Mouse (Mus musculus): Measurements from ENCODE around the gene Prmt1.
A peak's percentile ranks its signal among the peaks of the same experiment; 100 is the strongest.

Gene Prmt1

GRCm38 (mm10) chr7:44981539-44981938, 4.8 kb downstream of the Prmt1 start:
- no peak for DNase-seq (ENCODE audit: low spot score in 2 of 2)

DNA sequence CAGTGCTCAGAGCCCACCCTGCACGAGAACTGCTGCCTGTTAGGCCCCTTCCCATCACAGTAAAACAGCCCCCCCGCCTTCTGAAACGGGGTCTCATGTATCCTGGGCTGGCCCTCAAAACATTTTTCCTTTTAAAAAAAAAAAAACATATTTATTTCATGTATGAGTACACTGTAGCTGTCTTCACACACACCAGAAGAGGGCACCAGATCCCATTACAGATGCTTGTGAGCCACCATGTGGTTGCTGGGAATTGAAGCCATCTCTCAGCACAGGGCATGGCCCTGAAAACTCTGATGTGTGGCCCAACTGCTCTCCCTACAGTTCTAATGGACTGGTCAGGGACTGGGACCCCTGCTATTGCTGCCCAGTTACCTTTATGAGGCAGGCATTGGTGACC, 8.1 kb downstream of the Prmt1 start:
- DNase-seq (ENCODE audit: low spot score in 2 of 2): no peak

DNA sequence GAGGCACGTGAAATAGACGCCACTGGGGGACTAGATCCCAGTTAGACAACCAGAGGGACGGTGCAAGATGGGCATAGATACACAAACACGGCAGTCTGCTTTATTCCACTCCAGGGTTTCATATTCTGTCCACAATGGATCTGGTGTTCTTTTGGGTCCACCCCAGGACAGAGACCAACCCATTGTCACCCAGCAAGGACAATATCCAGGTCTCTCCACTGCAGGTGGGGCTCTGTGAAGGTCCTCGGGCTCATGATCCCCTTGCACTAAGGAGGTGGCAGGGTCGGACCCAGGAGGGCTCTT, 11.3 kb downstream of the Prmt1 start:
- no peak for DNase-seq (ENCODE audit: low spot score in 2 of 2)

DNA sequence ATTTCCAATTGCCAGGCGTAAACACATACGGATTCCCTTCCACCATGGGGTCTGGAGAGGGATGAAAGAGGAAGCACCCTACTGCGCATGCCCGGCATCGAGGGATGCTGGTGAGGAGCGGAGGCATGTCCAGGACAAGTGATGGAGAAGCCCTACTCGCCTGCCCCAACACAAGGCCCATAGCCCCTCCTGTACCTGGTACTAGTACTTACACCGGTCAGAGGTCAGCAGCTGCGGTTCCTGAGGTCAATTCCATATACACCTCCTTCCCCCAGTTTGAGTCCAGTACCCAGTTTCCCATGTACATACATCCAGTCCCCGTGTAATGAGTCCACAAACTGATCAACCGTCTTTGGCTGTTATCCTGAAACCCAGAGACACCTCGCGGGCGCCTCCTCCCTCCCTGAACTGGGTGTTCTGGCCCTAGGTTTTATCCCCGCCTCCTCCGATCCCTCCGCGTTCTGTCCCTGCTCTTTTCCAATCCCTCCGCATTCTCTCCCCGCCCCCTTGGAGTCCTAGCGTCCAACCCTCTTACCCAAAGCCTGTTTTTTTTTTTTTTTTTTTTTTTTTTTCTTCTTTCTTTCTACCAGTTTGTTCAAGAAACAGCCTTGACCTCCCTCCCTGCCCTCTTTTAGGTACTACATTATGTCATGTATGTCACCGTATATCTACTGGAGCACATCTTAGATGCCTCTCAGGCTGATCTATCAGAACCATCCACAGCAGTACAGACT, 11.8 kb downstream of the Prmt1 start, which contains the start of gene Cpt1c:
Gene Cpt1c, minus strand, starts transcription at position 469 of the 734 bp plus-strand sequence.
- peak; percentile 84 to 88 for DNase-seq (ENCODE audit: low spot score in 2 of 2)

- no peak for DNase-seq (ENCODE audit: low spot score in 2 of 2)
Measured at GRCm38 (mm10) chr7:44973415-44974130, 12.8 kb downstream of the Prmt1 start.

DNA sequence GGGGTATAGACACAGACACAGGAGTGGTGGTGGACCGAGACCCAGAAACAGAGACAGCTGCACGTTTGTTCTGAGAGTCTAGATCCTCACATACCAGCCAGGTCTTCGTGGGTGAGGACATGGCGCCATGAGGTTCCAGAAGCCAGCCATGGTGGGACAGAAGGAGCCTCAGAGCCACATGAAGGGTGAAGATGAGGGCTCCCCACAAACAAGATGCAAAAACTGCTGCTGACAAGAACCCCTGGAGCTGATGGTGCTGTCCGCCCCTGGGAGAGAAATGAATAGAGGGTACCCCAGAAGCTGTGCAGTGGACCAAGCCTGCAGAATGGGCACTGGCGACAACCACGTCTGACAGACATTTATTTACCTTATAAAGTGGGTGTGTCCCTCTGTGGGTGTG, 15.2 kb downstream of the Prmt1 start:
- no peak for DNase-seq (ENCODE audit: low spot score in 2 of 2)

GRCm38 (mm10) chr7:44970231-44970691, 16.1 kb downstream of the Prmt1 start:
- peak; percentile 83 to 84 for DNase-seq (ENCODE audit: low spot score in 2 of 2)

GRCm38 (mm10) chr7:44966638-44967037, 19.7 kb downstream of the Prmt1 start:
- DNase-seq (ENCODE audit: low spot score in 2 of 2): no peak

DNA sequence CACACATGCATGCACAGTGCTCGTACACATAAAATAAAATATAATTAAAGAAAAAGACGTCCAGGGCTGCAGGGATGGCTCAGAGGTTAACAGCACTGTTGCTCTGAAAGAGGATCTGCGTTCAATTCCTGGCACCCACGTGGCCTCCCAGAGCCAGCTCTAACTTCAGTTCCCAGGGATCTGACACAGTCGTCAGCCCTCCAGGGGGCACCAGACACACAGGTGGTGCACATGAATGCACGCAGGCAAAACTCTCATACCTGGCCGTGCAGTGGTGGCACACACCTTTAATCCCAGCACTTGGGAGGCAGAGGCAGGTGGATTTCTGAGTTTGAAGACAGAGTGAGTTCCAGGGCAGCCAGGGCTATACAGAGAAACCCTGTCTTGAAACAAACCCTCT, 20.4 kb downstream of the Prmt1 start:
- DNase-seq (ENCODE audit: low spot score in 2 of 2): no peak

DNA sequence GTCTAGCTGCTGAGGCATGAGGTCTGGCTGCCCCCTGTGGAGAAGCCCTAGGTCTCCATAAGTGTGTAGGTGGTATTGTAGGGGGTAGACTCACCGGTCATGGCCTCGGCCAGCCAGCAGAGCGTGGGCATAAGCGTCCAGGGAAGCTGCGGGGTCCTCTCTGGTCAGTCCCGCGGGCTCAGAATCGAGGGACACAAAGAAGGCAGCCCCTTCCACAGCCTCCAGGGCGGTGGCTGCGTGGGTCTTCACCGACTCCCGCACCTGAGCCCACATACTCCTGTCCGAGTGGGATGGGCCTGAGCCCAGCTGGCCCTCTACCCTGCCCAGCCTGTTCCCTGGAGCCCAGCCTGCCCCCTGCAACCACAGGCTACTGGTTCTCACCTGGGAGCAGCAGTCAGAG, 21.4 kb downstream of the Prmt1 start:
- DNase-seq (ENCODE audit: low spot score in 2 of 2): no peak

DNA sequence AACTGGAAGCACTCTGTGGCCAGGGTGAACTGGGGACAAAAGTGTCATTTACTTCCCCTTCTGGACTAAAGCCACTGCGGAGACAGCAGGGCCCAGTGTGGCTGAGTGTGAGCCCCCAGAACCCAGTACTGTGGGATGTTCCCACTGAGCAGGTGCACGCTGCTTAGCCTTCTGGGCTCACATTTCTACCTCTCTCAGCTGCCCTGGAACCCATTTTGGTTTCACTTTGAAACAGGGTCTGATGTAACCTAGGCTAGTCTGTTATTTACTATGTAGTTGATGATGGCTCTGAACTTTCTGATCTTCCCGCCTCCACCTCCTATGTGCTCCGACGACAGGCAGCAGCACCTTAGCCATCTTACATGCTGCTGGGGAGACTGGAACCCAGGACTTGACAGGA, 23.5 kb downstream of the Prmt1 start:
- peak in 1 of 2 experiments; percentile 4 for DNase-seq (ENCODE audit: low spot score in 2 of 2)

GRCm38 (mm10) chr7:44962337-44962736, 24.0 kb downstream of the Prmt1 start:
- no peak for DNase-seq (ENCODE audit: low spot score in 2 of 2)

GRCm38 (mm10) chr7:44960512-44960910, 25.9 kb downstream of the Prmt1 start:
- no peak for DNase-seq (ENCODE audit: low spot score in 2 of 2)

DNA sequence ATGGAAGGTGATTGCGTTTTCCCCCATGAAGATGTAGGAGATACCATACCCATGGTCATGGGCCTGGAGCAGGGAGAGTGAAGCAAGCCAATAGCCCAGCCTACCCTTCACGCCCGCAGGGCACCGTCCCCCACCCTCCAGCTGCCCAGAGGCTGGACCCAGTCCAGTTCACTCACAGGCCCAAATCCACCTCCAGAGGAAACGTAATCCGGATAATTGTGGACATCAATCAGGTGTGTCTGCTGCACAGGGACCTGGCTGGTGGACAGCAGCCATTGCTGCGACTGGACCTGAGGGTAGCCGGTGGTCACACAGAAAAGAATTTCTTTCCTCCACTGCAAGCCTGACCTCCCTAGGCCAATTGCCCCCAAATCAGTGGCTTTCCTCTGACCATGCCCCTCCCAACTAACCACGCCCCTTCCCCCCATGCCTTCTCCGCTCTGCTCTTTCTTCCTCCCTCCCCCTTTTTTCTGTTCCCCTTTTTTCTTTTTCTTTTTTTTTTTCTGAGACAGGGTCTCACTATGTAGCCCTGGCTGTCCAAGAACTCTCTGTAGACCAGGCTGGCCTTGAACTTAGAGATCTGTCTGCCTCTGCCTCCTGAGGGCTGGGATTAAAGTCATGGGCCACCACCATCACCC, 26.4 kb downstream of the Prmt1 start:
- peak in 1 of 2 experiments; percentile 5 for DNase-seq (ENCODE audit: low spot score in 2 of 2)

- peak in 1 of 2 experiments; percentile 11 for DNase-seq (ENCODE audit: low spot score in 2 of 2)
Measured at GRCm38 (mm10) chr7:44959281-44959680, 27.1 kb downstream of the Prmt1 start.

DNA sequence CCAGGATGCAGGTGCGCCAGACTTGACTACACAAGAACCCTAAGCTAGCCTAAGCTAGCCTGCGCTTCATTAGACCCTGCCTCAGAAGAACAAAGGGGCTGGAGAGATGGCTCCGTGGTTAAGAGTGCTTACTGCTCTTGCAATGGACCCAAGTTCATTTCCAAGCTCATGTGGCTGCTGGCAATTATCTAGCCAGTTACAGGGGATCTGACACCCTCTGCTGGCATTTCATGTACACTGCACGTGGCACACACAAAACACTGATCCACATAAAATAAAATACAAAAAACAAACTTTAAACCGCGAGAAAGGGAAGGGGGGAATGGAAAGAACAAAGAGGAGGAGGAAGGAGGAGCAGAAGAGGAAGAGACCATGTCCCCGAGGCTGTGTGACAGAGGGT, 28.2 kb downstream of the Prmt1 start:
- DNase-seq (ENCODE audit: low spot score in 2 of 2): peak in 1 of 2 experiments; percentile 41

GRCm38 (mm10) chr7:44957183-44957835, 29.1 kb downstream of the Prmt1 start:
- DNase-seq (ENCODE audit: low spot score in 2 of 2): peak in 1 of 2 experiments; percentile 12

DNA sequence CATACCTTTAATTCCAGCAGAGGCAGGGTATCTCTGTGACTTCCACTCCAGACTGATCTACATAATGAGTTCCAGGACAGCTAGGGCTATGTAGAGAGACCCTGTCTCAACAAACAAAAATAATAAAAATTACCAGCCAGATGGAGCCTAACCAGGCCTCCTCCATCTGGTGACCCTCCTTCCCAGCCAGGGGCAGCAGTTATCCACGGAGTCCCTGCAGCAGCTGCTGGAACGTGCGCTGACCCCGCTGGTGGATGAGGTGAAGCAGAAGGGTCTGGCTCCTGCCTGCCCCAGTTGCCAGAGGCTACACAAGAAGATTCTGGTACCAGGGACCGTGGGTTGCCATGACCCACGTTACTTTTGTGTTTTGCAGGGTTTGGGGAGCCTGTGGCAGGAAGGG, 30.1 kb downstream of the Prmt1 start:
- no peak for DNase-seq (ENCODE audit: low spot score in 2 of 2)

GRCm38 (mm10) chr7:44955628-44956027, 30.7 kb downstream of the Prmt1 start:
- DNase-seq (ENCODE audit: low spot score in 2 of 2): no peak

GRCm38 (mm10) chr7:44954091-44954885, 32.1 kb downstream of the Prmt1 start:
- DNase-seq (ENCODE audit: low spot score in 2 of 2): peak; percentile 3 to 7

- peak in 1 of 2 experiments; percentile 7 for DNase-seq (ENCODE audit: low spot score in 2 of 2)
Measured at GRCm38 (mm10) chr7:44953561-44953960, 32.8 kb downstream of the Prmt1 start.
